Mouse (Mus musculus) thymus, adult 18-20 months (tissue): Measurements from ENCODE around the gene Rnd1.

Source experiments
- DNase-seq, 2 experiments: peaks; one replicate each; pipeline ENCODE4 v3.0.0; 2022; ENCODE audit warnings: mixed read lengths in 2 of 2

The Rnd1 gene

DNA sequence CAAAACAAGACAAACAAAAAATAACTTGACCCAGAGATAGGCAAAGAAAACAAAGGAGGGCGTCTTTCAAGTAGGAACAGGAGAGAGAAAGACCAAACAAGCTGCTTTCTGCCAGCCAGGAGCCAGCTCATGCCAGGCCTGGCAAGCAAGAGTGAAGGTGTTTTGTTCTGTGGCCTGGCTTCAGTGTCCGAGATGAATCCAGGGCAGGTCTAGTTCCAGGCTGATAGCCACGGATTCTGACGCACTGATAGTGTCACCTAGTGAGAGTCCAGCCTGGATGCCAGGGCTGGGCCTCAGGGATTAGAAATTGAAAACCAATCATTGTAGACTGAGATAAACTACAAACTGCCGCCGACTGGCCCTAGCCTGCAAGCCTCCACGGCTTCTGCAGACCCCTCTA lies 716 bp upstream of the Rnd1 start:
- no peak for DNase-seq

DNA sequence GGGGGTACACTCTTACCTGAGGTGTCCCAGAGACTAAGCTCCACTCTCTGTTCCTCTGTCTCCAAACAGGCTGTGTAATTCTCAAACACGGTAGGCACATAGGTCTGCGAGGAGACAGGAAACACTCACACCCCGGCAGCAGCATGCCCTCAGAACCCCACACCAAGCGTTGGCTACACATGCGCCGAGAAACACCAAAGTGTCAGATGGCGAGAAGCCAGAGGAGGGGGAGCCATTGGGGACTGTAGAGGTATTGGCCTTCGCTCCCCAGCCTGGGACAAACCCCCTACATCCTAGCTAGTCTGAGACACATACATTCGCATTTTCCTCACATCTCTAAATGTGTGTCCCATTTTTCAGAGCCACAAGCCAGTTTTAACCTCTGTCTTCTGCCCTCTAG lies 790 bp downstream of the Rnd1 start:
- DNase-seq, result no peak

DNA sequence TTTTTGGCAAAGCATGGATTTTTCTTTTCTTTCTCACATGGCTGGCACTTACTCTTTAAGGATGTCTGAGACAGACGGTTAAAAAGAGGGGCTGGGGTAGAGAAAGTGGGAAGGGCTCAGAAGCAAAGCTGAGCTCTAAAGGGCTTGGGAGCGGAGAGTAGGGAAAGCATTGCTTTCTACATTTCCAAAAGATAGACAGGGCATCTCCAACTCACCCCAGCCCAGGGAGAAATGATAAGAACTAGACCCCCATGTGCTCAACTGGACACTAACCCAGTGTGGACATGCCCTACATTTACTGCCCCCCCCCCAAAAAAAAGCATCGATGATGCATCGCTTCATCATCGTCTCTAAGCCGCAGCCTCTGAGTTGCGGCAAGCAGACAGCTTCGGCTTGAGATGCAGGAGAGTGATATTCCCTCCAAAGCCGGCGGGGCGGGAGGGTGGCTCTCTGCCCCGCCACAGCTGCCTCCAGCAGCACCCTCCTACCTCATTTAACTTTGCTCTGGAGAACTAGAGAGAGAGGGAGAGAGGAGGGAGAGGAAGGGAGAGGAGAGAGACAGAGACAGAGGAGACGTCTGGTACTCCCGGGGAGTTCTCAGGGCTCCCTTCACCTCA lies 1.5 kb downstream of the Rnd1 start:
- DNase-seq, result no peak

DNA sequence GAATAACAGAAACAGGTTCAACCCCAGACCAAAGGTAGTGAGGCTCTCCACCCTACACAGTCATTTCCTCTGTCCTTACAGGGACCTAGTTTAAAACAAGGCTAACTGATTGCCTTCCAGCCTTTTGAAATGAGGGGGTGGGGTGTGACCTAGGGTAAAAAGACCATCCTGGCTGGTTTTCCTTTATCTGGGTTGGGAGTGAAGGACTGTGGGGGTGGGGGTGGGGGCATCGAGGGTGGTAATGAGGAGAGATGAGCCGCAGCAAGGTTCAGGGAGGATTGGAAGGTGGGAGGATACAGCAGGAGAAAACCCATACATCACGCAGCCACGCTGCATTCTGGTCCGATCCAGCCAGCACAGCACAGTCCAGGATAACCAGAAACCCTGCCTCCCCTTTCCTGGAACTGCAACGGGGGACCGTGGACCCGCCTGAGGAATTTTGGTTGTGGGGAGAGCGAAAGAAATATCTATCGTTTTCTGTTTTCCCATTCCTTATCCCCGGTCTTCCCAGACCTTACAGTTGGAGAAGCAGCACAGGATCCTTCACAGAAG lies 2.2 kb downstream of the Rnd1 start:
- DNase-seq, result no peak

DNA sequence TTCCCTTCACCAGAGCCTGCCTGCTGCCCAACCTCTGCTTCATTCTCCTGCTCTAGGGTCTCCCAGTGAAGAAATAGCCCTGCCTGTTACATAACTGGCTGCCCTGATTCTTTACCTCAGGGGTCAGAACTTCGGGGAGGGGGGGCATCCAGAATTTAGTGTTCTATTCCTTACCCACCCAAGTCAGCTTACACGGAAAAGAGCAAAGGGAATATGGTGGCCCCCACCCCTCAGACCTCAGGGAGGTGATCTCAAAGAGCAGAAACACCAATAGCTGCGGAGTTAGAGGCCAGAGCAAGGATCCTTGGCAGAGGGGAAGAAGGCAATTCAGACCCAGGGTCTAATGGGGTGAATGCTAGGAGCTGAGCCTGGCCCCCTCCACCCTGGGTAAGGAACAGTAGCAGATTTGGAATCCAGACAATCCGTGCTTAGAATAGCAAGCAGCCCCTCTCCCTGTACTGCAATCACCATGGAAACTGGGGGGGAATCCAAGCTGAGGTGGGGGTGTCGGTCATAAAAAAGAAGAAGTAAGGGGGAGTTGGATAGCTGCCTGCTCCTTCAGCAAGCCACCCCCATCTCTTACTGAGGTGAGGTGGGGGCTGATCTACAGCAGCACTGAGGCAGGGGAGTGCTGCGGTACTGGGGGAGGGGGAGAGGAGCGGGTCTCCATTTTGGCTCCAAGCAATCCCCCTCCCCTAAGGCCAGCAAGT lies 2.8 kb downstream of the Rnd1 start:
- no peak for DNase-seq

DNA sequence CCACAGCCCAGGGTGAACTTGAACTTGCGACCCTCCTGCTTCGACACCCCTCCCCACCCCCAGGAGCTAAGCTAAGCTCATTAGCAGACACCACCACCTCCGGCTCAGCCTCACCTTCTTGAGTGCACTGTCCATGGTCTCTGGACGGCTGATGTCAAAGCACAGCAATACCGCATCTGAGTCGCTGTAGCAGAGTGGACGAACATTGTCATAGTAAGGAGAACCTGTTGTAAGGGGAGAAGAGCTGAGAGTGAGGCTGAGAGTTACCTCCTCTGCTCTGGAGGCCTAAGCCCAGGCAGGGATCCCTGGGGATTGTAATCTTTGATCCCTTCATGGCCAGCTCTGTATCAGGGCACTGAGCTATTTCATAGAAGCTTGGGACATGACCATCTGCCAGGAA lies 3.5 kb downstream of the Rnd1 start:
- DNase-seq, result no peak

DNA sequence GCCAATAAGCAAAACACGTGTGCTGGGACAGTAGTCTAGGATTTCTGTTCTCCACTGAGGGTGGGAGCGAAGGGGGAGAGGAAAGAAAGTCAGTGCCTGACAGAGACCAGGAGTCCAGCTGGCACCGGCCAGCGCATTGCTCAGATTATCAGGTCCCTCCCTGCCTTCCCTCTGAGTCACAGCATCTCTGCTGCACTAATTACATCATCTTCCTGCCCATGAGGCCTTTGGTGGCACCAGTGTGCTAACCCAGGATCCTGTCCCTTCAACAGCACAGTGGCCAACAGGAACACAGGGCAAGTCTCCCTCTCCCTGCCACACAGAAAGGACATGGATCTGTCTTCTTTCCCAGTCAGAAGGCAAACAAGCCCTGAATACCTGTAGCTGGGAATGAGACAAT lies 4.7 kb downstream of the Rnd1 start:
- no peak for DNase-seq

DNA sequence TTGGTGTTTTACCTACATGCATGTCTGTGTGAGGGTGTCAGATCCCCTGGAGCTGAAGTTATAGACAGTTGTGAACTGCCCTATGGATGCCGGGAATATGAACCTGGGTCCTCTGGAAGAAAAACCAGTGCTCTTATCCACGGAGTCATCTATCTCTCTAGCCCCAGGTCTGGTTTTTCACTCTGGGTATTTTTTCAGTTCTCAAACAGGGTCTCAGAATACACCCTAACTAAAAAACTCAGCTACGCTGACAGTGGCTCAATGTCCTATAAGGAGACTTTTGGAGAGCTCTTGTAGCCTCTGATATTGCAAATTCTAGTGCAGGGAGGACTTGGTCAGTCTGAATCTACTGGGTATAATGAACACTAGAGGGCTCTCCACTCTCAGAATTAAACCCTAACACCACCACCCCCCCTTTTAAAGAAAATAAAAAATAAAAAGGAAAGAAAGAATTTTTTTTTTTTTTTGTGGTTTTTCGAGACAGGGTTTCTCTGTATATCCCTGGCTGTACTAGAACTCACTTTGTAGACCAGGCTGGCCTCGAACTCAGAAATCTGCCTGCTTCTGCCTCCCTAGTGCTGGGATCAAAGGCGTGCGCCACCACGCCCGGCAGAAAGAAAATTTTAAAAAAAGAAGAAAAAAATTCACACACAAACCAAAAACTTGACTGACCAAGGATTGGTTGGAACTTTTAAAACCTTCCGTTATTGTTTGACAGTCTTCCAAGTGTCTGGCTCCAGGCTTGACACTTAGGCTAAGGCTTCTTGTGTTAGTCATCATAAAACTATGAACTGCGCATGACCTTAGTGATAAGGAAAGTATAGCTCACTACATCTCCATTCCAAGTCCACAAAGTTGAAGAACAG lies 13.0 kb downstream of the Rnd1 start:
- DNase-seq, result no peak

DNA sequence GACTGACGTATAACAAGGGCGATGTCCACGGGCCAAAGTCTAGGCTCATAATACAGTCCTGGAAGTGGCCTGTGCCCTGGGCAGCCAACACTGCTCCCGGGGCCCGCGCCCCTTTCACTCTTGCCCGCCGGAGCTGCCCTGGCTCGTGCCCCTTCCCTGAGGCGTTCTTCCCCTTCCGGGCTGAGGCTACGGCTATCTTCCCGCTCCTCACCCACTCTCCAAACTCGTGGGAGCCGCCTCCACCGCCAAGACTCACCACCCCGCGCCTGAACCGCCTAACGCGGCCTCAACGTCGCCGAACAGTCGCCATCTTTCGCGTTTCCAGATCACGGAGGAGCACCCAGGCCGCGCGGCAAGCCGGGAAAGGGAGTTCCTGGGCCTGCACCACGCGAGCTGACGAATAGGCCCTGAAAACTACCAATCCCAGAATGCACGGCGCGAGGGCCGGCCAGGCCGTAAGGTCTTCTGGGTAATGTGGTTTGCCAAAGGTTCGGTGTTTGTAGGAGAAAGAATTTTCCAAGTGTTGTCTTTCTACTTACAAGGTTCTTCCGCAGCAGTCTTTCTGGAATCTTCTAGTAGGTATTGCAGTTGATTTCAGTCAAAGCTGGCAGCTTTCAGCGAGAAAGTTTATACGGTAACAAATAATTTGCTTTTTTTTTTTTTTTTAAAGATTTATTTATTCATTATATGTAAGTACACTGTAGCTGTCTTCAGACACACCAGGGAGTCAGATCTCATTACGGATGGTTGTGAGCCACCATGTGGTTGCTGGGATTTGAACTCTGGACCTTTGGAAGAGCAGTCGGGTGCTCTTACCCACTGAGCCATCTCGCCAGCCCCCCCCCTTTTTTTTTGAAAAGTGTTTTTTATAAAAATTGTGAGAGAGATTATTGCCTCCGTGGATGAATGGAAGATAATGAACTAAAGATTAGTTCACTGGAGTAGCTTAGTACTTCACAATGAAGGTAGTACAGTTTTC lies 14.4 kb downstream of the Rnd1 start, which contains the start of gene Ddx23:
TSS of gene Ddx23 (minus strand) at position 328 of the 979 bp plus-strand sequence.
- DNase-seq, result peak; percentile 92 to 93

DNA sequence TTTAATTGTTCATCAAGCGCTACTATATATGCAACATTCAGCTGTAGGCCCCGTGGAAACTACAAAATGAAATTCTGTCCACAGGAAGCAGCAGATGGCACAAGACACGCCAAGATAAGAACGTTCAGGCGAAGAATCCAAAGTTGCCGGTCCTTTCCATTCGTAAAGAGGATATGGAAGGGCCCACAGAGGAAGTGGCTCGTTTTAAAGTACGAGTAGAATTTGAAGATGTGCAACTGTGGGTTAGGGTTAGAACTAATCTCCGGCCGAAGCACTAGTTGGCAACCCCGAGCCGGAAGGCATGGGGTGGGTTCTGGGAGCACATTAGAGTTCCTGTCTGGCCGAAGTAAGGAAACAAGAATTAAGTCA lies 15.1 kb downstream of the Rnd1 start:
- DNase-seq, result no peak

DNA sequence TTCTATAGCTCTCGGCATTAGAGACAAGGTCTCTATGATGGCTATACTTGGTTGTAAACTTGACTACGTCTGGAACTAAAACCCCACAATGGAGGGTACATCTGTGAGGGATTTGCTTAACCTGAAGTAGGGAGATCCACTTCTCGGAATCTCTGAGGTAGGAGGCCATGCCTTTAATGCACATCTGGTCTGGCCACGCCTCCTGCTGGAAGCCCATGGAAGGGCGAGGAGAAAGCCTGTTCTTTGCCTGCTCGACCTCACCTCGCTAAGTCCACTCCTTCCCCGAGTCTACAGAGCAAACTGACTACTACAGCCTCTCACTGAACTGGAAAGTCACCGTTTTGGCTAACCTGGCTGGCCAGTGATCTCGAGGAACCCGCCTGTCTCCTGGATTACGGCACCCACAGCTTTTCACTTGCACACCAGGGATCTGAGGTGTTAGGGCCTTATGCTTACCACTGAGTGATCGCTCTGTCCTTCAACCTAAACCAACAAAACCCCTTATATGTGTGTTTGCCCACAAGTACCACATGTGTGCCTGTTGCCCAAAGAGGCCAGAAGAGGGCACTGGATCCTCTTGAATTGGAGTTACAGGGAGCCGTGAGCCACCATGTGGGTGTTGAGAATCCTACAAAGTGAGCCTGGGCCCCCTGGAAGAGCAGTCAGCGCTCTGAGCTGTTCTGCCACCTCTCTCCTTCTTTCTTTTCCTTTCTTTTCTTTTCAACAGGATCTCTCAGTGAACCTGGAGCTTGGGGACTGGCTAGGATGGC lies 20.1 kb downstream of the Rnd1 start:
- DNase-seq, result no peak

DNA sequence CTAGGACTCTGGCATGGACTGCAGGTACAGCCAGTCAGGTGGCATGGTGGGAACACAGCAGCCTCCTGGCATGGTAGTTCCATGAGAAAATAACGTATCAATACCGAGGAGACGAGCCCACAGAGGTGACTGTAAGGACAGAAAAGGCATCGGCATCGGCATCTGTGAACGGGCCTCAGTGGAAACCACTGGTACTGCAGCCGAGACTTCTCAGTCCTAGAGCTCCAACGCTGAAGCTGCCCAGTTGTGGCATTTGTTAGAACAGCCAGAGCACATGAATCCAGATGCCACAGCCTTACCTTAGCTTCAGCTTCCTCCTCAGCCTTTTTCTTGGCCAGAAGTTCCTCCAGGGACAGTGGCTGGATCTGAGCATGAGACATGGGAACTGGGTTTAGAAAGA lies 25.1 kb downstream of the Rnd1 start:
- no peak for DNase-seq

DNA sequence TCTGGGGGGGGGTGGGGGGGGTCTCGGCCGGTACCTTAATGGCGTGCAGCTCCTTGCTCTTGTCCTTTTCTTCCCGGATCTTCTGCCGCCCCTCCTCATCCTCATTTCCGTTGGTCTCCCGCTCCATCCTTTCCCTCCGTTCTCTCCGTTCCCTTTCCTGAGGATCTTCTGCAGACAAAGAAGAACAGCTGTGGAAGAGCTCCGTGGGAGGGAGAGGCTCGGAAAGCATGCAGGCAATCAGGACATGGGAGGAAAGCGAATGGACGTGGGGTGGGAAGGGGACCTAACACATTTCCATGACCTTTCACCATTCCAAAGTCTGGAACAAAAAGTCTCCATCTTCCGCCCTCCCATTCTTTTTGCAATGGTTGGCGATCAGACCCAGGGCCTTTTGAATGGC lies 25.8 kb downstream of the Rnd1 start:
- DNase-seq, result no peak

DNA sequence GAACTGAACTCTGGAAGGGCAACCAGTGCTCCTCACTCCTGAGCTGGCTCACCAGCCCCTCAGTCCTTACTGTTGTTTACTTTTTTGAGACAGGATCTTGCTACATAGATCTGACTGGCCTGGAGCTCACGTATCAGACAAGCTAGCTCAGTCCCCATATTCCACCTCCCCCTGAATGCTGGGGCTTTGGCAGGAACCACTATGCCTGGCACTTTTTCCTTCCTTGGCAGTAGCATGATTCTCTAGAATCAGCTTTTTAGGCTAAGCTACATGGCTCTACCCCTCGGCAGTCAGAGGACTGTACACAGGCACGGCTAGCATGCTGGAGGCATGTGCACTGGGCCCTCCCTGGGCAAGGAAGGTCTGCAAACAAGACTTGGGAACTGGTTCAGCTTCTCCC lies 29.2 kb downstream of the Rnd1 start:
- DNase-seq, result no peak

DNA sequence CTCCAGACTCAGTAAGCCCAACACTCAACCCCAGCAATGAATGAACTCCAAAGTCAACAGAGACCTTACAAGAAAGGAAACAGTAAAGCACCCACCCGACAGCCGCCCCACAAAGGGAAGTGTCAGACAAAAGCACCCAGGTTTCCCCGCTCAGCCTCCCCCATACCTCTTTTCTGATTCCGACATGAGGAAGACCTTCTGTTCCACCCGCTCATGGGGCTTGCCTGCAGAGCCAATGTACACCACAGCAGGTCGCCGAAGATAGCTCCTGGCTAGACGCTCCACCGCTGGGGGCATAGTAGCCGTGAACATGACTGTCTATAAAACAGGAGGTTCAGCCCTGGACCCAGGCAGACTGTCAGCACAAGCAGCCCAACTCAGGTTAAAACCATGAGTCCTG lies 30.0 kb downstream of the Rnd1 start:
- DNase-seq, result no peak

DNA sequence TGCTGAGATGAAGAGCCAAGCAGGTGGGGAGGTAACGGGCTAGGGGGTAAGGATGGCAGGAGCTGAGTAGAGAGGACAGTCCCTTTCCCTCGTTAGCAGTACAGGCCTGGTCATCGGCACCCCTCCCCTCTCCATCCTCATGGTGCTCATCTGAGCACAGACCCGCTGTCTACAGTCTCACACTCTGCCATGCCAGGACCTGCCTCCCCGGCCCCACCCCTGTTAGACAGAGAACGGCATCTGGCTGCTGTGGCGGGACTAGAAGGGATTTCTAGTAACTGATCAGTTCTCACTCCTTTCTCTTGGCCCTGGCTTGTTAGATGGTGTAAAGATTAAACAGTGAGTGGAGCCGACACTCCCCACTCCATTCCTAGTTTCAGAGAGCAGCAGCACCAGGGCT lies 30.5 kb downstream of the Rnd1 start:
- no peak for DNase-seq

DNA sequence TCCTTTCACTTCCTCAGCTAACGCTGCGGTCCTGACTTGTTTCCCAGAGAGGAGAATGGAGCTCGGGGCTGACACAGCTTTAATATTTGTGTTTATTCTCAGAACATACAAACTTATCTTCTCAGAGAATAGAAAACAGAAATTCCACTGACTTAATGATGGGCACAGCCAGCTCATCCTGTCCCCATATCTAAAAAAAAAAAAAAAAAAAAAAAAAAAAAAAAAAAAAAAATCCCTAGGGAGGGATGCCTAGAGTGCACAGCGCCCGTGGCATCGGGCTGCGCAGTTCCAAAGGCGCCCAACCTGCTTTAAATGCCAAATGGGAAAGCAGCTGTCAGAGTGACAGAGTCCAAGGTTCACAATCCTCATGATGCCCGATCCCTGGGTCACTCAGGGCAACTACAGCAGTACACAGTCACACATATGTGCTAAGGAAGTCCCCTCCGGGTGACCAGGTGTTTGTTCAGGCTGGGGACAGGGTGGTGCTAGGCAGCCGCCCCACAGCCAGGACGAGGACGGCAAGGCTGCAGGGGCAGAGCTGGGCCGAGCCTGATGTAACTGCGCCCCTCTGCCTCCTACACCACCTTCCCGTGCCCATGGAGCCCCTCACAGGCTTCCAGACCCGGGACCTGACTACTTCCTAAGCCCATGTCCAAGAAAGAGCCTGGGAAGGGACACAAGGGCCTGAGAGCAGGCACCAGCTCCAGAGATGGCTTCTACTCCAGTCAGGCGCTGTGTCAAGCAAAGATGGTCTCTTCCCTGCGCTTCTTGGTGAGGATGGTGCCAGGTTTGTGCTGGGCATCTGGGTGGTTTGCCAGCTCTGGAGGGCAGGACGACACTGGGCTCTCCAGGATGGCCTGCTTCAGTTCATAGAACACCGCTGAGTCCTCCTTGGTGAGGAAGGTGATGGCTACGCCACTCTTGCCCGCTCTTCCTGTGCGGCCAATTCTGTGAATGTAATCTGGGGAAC lies 31.9 kb downstream of the Rnd1 start:
- no peak for DNase-seq

DNA sequence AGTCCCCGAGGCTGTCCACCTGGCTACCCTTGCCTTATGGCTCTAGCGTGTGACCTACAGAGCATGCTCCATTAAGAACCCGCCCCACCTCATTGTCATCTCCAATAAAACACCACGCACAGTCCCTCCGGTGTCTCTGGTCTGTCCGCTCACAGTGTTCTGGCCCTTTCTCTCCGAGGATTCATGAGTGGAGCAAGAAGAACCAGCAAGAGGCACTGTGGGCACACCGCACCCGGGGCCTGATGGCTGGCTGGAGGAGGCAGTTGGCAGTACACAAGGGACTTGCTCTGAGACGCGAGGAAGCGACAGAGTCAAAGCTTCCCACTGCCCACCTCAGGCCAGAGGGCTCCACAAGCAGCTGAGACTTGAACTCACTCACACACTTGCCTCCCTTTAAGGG lies 32.9 kb downstream of the Rnd1 start:
- DNase-seq, result no peak

DNA sequence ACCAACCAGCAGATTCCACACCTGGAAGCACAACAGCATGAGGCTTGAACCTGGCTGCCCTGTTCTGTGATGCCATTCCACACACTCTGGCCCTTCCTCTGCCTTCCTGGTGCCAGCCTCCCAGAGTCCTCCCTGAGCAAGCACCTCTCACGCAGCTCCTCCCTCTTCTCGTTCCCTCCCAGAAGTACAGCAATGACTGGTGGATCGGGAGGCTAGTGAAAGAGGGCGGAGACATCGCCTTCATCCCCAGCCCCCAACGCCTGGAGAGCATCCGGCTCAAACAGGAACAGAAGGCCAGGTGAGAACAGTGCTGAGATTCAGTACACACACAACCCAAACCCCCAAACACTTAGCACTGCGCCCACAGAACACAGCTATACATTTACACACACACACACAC lies 37.1 kb downstream of the Rnd1 start:
- DNase-seq, result no peak

DNA sequence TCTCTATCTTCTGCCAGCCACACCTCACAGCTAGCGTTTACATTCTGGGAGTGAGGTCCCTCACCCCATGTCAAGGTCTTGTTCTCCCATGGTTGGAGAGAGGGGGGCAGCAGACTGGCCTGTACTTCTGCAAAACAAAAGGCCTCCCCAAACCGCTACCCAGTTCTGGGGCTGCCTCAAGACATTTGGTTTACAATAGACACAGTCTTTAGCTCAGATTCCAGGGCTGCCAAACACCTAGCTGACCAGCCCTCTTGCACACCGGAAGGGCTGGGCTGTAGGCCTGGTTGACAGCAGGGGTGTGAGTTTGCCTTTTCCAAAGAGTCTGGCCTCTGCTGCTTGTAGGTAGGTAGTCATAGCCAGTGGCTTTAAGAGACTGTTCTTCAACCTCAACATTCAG lies 40.1 kb downstream of the Rnd1 start:
- no peak for DNase-seq
